Mouse (Mus musculus) limb, embryonic 15.5 days (tissue): ENCODE results near the gene Txndc5. TPM values are rescaled to one million over a fixed set of nuclear protein-coding genes. Genes with fewer than 3 reads are reported as not detected.

Experiments
- ATAC-seq: fragments of 200-750 bp; cut with Nextera tagmentation; 2 replicates; pipeline ENCODE4 v1.8.0; 2017; ENCODE audit warnings: low read depth, moderate TSS enrichment; ENCODE audit not compliant: insufficient number of reproducible peaks, low FRiP score, low TSS enrichment
- H3K27ac ChIP-seq: fragments of 300-500 bp; sonication (generic); 2 replicates; pipeline ENCODE4 v1.5.1; 2015; ENCODE audit warnings: moderate library complexity, mild to moderate bottlenecking, inconsistent platforms
- H3K27me3 ChIP-seq: fragments of 300-500 bp; sonication (generic); 2 replicates; pipeline ENCODE4 v1.6.1; 2015; ENCODE audit warnings: inconsistent platforms
- H3K36me3 ChIP-seq: fragments of 300-500 bp; sonication (generic); 2 replicates; pipeline ENCODE4 v1.6.1; 2015; ENCODE audit warnings: inconsistent platforms
- H3K4me1 ChIP-seq: fragments of 300-500 bp; sonication (generic); 2 replicates; pipeline ENCODE4 v1.6.1; 2015; ENCODE audit warnings: inconsistent platforms
- H3K4me2 ChIP-seq: fragments of 300-500 bp; sonication (generic); 2 replicates; pipeline ENCODE4 v1.6.1; 2015; ENCODE audit warnings: mild to moderate bottlenecking, inconsistent platforms
- H3K4me3 ChIP-seq: fragments of 300-500 bp; sonication (generic); 2 replicates; pipeline ENCODE4 v1.5.1; 2015; ENCODE audit warnings: mild to moderate bottlenecking, inconsistent platforms
- H3K9ac ChIP-seq: fragments of 300-500 bp; sonication (generic); 2 replicates; pipeline ENCODE4 v1.6.1; 2015; ENCODE audit warnings: inconsistent platforms
- H3K9me3 ChIP-seq: fragments of 300-500 bp; sonication (generic); 2 replicates; pipeline ENCODE4 v1.6.1; 2016; ENCODE audit warnings: inconsistent platforms
- WGBS: fragments of 180-500 bp; shearing (Covaris S2); methylation state at CpG from one replicate; pipeline ENCODE4 v1.1.7; 2015; 5-methylcytosine and 5-hydroxymethylcytosine counted together
- polyA plus RNA-seq: library from polyadenylated mRNA; unstranded; fragments of >200 nt; fragmentation: Nextera tagmentation; extraction: Ambion mirVana; gene quantifications from 2 replicates; pipeline ENCODE4 v1.2.1, GENCODE M21; 2015

Txndc5 gene
- polyA plus RNA-seq, 1 experiment from 2014 or later, result 322 TPM

DNA sequence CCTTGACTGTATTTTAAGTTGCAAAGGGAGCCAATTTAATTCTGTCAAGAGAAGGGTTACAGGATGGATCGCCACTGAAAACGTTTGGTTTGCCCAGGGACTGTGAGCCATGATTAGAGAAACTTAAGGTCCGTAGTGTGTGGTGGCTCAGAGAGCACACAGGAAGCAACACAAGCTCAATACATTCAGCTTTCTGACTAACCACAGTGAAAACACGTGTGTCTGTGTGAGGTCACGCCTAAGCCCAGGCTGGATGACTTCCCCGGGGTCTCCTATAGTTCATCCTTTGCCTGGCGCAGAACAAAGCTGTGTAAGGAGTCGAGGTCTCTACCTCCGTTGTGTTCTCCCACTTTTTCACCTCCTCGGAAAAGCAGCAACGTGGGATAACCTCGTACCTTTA lies 27.3 kb downstream of the Txndc5 start:
- no peak for ATAC-seq
- no peak overlapping the region for H3K27ac ChIP-seq
- 86% methylated on average over 12 of the region's 12 CpGs for WGBS
- H3K4me3 ChIP-seq, result no peak overlapping the region
- no peak overlapping the region for H3K4me2 ChIP-seq
- no peaks in the 10 kb centered on the region for H3K9me3 ChIP-seq
- no peak overlapping the region for H3K9ac ChIP-seq
- no peaks in the 10 kb centered on the region for H3K27me3 ChIP-seq
- H3K4me1 ChIP-seq, result peaks cover 6% of the 10 kb centered on the region; the same call in 1 of the 2 replicates
- H3K36me3 ChIP-seq, result peaks cover 73% of the 10 kb centered on the region

DNA sequence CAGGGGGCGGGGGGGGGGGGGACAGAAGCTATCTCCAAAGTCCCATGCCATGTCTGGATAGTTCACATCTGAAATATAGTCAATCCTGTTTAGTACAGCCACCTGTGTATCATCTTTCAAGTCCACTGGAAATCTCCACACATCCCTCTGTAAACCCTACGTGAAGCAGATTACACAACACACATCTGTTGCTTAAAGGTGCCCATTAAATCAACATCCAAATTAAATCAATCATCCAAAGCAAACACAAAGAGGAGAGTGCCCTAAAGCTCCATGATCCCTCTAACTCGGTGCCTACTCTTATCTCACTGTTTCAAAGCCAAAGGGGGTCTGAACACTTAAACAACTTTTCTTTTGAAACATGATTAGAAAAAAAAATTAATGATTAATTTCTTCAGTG lies 31.9 kb downstream of the Txndc5 start:
- H3K36me3 ChIP-seq, result peaks cover 27% of the 10 kb centered on the region
- H3K9me3 ChIP-seq, result no peaks in the 10 kb centered on the region
- no peaks in the 10 kb centered on the region for H3K27me3 ChIP-seq
- H3K9ac ChIP-seq, result no peak overlapping the region
- no peak overlapping the region for H3K27ac ChIP-seq
- no peaks in the 10 kb centered on the region for H3K4me1 ChIP-seq
- H3K4me2 ChIP-seq, result no peak overlapping the region
- 49% methylated on average over 3 of the region's 3 CpGs for WGBS
- no peak for ATAC-seq
- no peak overlapping the region for H3K4me3 ChIP-seq

DNA sequence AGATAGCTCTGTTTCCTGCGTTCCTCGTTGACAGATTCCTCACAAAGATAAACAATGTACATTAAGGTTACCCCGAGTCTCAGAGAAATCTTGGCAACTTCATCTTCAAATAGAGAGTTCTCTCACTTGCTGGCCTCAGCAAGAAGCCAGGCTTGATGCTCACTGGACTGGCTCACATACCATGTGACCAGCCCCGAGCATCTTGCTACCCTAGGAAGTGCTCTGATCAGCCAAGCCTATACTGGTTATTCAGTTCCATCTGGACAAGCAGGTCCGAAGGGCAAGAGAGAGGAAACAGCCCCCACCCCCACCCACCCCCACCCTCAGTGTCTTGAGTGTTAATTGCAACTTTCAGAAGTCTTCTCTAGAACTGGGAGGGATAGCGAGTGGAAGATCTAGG lies 41.9 kb downstream of the Txndc5 start:
- H3K36me3 ChIP-seq, result no peaks in the 10 kb centered on the region
- no peak overlapping the region for H3K27ac ChIP-seq
- H3K4me2 ChIP-seq, result no peak overlapping the region
- WGBS, result 78% methylated on average over 6 of the region's 6 CpGs
- H3K9ac ChIP-seq, result no peak overlapping the region
- H3K27me3 ChIP-seq, result no peaks in the 10 kb centered on the region
- no peak for ATAC-seq
- peaks cover 4% of the 10 kb centered on the region; the same call in 1 of the 2 replicates for H3K4me1 ChIP-seq
- H3K4me3 ChIP-seq, result no peak overlapping the region
- H3K9me3 ChIP-seq, result no peaks in the 10 kb centered on the region

DNA sequence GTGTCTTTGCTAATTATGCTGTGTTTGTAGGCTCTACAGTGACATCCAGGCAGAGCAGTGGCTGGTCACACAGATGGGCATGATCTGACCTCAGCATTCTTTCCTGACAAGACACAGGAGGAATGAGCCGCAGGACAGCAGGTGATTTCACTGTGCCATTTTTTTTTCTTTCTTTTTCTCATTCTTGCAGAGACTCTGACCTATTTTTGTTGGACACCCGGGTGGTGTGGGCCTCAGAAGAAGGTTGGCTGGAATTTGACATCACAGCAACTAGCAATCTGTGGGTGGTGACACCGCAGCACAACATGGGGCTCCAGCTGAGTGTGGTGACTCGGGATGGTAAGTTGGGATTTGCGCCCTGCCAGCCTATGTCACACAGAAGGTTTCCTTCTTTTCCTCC lies 43.9 kb downstream of the Txndc5 start:
- H3K9ac ChIP-seq, result no peak overlapping the region
- peaks cover 4% of the 10 kb centered on the region; the same call in 1 of the 2 replicates for H3K4me1 ChIP-seq
- WGBS, result 78% methylated on average over 5 of the region's 5 CpGs
- no peaks in the 10 kb centered on the region for H3K27me3 ChIP-seq
- H3K27ac ChIP-seq, result no peak overlapping the region
- no peak overlapping the region for H3K4me2 ChIP-seq
- no peaks in the 10 kb centered on the region for H3K9me3 ChIP-seq
- no peaks in the 10 kb centered on the region for H3K36me3 ChIP-seq
- ATAC-seq, result no peak
- H3K4me3 ChIP-seq, result no peak overlapping the region

DNA sequence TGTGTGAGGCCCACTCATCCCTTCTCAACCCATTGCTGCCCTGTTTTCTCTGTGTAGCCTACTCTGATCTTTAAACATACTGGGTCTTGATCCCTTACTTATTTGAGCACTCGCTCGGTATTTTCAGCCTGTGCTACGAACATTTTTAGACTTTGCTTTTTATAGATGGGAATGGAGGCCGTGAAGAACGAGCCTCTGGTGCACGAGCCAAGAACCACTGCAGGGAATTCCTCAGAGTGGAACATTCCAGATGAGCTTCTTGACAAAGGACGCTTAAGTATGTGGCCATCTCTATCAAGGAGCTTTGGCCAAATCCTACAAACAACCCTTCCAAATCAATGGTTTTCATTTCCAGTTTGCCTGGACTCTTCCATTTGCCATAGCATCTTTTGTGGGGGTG lies 47.6 kb downstream of the Txndc5 start:
- Histone ChIP-seq H3K27me3 (no peaks in the 10 kb centered on the region), H3K27ac (no peak overlapping the region), H3K36me3 (no peaks in the 10 kb centered on the region), H3K9me3 (no peaks in the 10 kb centered on the region), H3K9ac (no peak overlapping the region), H3K4me1 (peaks cover 4% of the 10 kb centered on the region; the same call in 1 of the 2 replicates), H3K4me2 (no peak overlapping the region), H3K4me3 (no peak overlapping the region)
- WGBS, result 62% methylated on average over 7 of the region's 7 CpGs
- no peak for ATAC-seq

DNA sequence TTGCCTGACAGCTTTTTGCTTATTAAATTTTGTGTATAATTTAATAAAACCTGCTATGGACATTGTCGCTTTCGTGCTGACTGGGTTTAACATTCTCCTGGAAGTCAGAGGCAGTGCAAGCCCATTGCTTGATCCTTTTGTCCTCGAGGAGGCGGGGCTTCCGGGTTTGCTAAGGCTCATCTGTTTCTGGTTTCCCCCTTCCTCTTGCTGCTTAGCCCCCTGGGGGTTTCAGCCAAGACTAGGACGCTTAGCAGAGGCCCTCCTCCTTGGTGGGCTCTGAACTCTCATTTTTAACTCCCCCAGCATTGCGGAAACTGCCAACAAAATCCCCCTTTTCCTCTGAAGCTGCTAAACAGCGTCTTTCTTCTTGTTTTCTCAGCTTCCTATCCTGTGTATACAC lies 51.7 kb downstream of the Txndc5 start:
- Histone ChIP-seq H3K4me2 (no peak overlapping the region), H3K36me3 (no peaks in the 10 kb centered on the region), H3K27ac (no peak overlapping the region), H3K9ac (no peak overlapping the region), H3K4me3 (no peak overlapping the region), H3K9me3 (no peaks in the 10 kb centered on the region), H3K27me3 (no peaks in the 10 kb centered on the region), H3K4me1 (peaks cover 4% of the 10 kb centered on the region; the same call in 1 of the 2 replicates)
- WGBS, result 23% methylated on average over 8 of the region's 8 CpGs
- ATAC-seq, result no peak

DNA sequence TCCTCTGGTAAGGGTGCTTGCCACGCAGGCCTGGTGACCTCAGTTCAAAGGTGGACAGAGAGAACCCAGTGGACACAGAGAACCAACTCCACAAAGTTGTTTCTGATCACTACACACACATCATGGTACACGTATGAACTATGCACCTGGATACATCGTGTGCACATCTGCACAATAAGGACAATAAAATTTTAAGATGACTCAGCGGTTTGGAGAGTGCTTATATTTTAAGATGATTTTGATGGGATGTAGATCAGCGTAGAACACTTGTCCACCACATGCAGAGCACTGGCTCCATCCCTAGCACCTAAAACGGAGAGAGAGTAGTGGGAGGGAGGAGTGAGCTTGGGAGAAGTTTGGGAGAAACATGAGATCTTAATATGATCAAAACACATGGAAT lies 55.1 kb downstream of the Txndc5 start:
- no peak overlapping the region for H3K4me2 ChIP-seq
- WGBS, result 86% methylated on average over 6 of the region's 6 CpGs
- ATAC-seq, result no peak

DNA sequence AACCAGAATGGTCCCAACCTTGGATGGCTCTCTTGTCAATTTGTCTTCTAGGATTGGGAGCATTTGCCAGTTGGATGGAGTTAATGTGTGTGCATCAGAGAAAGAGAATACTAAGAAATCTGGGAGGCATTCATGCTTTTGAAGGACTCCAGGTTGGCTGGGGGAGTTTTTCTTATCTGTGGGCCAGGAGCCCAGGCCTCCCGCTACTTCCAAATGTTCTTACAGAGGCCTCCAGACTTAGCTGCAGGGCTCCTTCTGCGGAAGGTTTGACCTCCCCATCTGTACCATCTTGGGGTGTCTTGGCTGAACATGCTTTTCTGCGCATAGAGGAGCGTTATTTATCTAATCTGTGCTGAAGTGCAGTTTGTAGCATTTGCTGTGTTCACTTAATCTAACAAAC lies 56.0 kb downstream of the Txndc5 start:
- H3K4me3 ChIP-seq, result no peak overlapping the region
- no peak overlapping the region for H3K4me2 ChIP-seq
- H3K27me3 ChIP-seq, result no peaks in the 10 kb centered on the region
- H3K27ac ChIP-seq, result no peak overlapping the region
- H3K9ac ChIP-seq, result no peak overlapping the region
- no peaks in the 10 kb centered on the region for H3K36me3 ChIP-seq
- peaks cover 4% of the 10 kb centered on the region; the same call in 1 of the 2 replicates for H3K4me1 ChIP-seq
- no peak for ATAC-seq
- H3K9me3 ChIP-seq, result no peaks in the 10 kb centered on the region
- 83% methylated on average over 4 of the region's 4 CpGs for WGBS

More for the DNA sequence above, 55.1 kb downstream of the Txndc5 start:
- H3K9ac ChIP-seq, result no peak overlapping the region
- H3K9me3 ChIP-seq, result no peaks in the 10 kb centered on the region
- H3K27me3 ChIP-seq, result no peaks in the 10 kb centered on the region
- H3K4me1 ChIP-seq, result peaks cover 4% of the 10 kb centered on the region; the same call in 1 of the 2 replicates
- no peak overlapping the region for H3K27ac ChIP-seq
- no peaks in the 10 kb centered on the region for H3K36me3 ChIP-seq
- H3K4me3 ChIP-seq, result no peak overlapping the region

DNA sequence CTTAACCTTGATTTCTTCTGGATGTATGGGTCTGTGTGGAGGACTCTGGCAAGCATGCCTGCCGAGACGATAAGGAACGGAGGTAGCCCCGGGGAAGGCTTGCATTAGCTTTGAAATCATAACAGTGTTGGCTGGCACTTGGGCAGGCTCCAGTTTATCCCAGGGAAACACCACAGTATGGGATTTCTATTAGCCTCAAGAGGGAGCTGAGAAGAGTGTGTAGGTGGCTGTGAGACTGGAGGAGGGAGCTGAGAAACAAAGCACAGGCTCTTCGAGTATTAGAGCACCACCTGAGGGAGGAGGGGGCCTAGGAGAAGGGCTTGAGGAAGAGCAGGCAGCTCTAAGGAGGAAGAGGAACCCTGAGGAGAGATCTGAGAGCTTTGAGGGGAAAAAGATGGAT lies 57.7 kb downstream of the Txndc5 start:
- Histone ChIP-seq H3K27ac (no peak overlapping the region), H3K4me3 (no peak overlapping the region), H3K4me2 (no peak overlapping the region), H3K4me1 (no peaks in the 10 kb centered on the region), H3K36me3 (no peaks in the 10 kb centered on the region), H3K27me3 (no peaks in the 10 kb centered on the region), H3K9ac (no peak overlapping the region), H3K9me3 (no peaks in the 10 kb centered on the region)
- ATAC-seq, result no peak
- 68% methylated on average over 5 of the region's 5 CpGs for WGBS

DNA sequence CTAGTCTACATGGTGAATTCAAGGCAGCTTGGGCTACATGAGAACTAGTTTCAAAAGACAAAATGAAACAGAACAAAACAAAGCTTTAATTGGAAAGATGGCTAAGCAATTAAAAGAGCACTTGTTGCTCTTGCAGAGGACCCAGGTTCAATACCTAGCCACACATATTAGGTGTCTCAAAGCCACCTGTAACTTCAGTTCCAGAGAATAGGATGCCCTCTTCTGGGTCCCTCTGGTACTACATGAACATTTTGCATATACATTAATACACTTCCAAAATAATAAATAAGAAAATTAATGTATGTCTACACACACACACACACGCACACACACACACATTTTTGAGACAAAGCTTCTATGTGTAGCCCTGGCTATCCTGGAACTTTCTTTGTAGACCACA lies 65.2 kb downstream of the Txndc5 start:
- Histone ChIP-seq H3K4me2 (no peak overlapping the region), H3K27me3 (no peaks in the 10 kb centered on the region), H3K36me3 (no peaks in the 10 kb centered on the region), H3K4me3 (no peak overlapping the region), H3K27ac (no peak overlapping the region), H3K9me3 (no peaks in the 10 kb centered on the region), H3K4me1 (no peaks in the 10 kb centered on the region), H3K9ac (no peak overlapping the region)
- WGBS, result 71% methylated on average over 1 of the region's 1 CpGs
- ATAC-seq, result no peak

DNA sequence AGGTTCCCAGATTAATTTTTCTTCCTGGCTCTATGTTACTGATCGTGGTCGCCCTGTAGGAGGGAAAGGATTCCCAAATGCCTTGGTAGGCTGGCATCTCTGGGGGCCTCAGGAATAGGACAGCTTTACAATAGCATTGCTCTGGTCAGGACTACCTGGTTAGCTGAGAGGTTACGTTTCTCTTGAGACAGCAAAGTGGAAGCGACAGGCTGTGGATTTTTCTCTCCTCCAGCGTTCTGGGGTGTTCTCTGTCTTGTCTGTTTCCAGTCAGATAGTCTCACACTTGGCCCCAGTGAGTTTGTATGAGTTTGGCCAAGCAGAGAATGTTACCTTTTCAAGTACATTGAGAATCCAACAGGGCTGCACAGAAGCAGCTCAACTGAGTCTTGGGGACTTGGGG lies 77.2 kb downstream of the Txndc5 start:
- WGBS, result 65% methylated on average over 5 of the region's 5 CpGs
- no peak overlapping the region for H3K4me3 ChIP-seq
- no peaks in the 10 kb centered on the region for H3K36me3 ChIP-seq
- H3K27ac ChIP-seq, result no peak overlapping the region
- ATAC-seq, result no peak
- no peaks in the 10 kb centered on the region for H3K27me3 ChIP-seq
- H3K4me1 ChIP-seq, result no peaks in the 10 kb centered on the region
- H3K9ac ChIP-seq, result no peak overlapping the region
- H3K9me3 ChIP-seq, result no peaks in the 10 kb centered on the region
- no peak overlapping the region for H3K4me2 ChIP-seq
